Mouse (Mus musculus) MEL (cell line): Measurements from ENCODE around the gene Prdm1. TPM values are rescaled to one million over a fixed set of nuclear protein-coding genes. Genes with fewer than 3 reads are reported as not detected.

ENCODE experiments used
- DNase-seq: peaks from one replicate; pipeline ENCODE4 v3.0.0; 2011; ENCODE audit warnings: low read depth, low spot score
- H3K27ac ChIP-seq: 2 replicates; pipeline ENCODE4 v1.5.1; 2012; ENCODE audit warnings: low read depth, mild to moderate bottlenecking, control low read depth, low read length, moderate library complexity; ENCODE audit not compliant: control insufficient read depth
- H3K27me3 ChIP-seq, 2 experiments: fragments of 150-350 bp in 1 of 2; sonication (generic) in 1 of 2; 2 replicates each; pipeline ENCODE4 v1.6.1; 2012; ENCODE audit warnings: low read length in 2 of 2, mild to moderate bottlenecking in 2 of 2, improper control_type of control experiment in 1 of 2, moderate library complexity in 1 of 2; ENCODE audit not compliant: insufficient read depth in 2 of 2, control insufficient read depth in 1 of 2
- H3K36me3 ChIP-seq, 2 experiments: 2 replicates each; pipeline ENCODE4 v1.6.1; 2012 to 2014; ENCODE audit warnings: low read length in 2 of 2, improper control_type of control experiment in 1 of 2, inconsistent platforms in 1 of 2, mild to moderate bottlenecking in 1 of 2; ENCODE audit not compliant: insufficient read depth in 2 of 2, control insufficient read depth in 1 of 2
- H3K4me1 ChIP-seq, 2 experiments: fragments of 150-350 bp in 1 of 2; sonication (generic) in 1 of 2; 2 replicates each; pipeline ENCODE4 v1.6.1; 2012; ENCODE audit warnings: low read length in 2 of 2, improper control_type of control experiment in 1 of 2, mild to moderate bottlenecking in 1 of 2; ENCODE audit not compliant: insufficient read depth in 2 of 2, control insufficient read depth in 1 of 2
- H3K4me3 ChIP-seq, 2 experiments: fragments of 150-350 bp in 1 of 2; sonication (generic) in 1 of 2; 2 replicates each; pipeline ENCODE4 v1.5.1; 2012; ENCODE audit warnings: low read depth in 2 of 2, low read length in 2 of 2, mild to moderate bottlenecking in 2 of 2, moderate library complexity in 2 of 2, control low read depth in 1 of 2, improper control_type of control experiment in 1 of 2; ENCODE audit not compliant: control insufficient read depth in 1 of 2, insufficient read depth in 1 of 2
- H3K79me2 ChIP-seq: 2 replicates; pipeline ENCODE4 v1.6.1; 2012; ENCODE audit warnings: mild to moderate bottlenecking, low read length, moderate library complexity; ENCODE audit not compliant: control insufficient read depth, poor library complexity, insufficient read depth
- H3K9ac ChIP-seq: 2 replicates; pipeline ENCODE4 v1.6.1; 2012; ENCODE audit warnings: low read depth, mild to moderate bottlenecking, control low read depth, low read length, moderate library complexity; ENCODE audit not compliant: control insufficient read depth, poor library complexity, severe bottlenecking
- H3K9me3 ChIP-seq: fragments of 150-350 bp; sonication (generic); replicated peaks from 2 replicates; pipeline ENCODE4 v1.6.1; 2012; ENCODE audit warnings: mild to moderate bottlenecking, low read length, improper control_type of control experiment, moderate library complexity; ENCODE audit not compliant: insufficient read depth
- BHLHE40 ChIP-seq: IDR thresholded peaks from 2 replicates; pipeline ENCODE4 v1.6.1; 2012; ENCODE audit warnings: low read depth, mild to moderate bottlenecking, inconsistent platforms, low read length, improper control_type of control experiment, borderline replicate concordance
- CTCF ChIP-seq, 3 experiments: IDR thresholded peaks in 2 of 3; conservative IDR thresholded peaks in 1 of 3; 2 replicates each; pipeline ENCODE4 v1.5.1; 2011 to 2012; ENCODE audit warnings: low read length in 3 of 3, low read depth in 2 of 3, mild to moderate bottlenecking in 2 of 3, improper control_type of control experiment in 1 of 3, inconsistent platforms in 1 of 3, mixed read lengths in 1 of 3, moderate library complexity in 1 of 3; ENCODE audit not compliant: control insufficient read depth in 1 of 3, insufficient read depth in 1 of 3, poor library complexity in 1 of 3, severe bottlenecking in 1 of 3
- EP300 ChIP-seq, 2 experiments: IDR thresholded peaks; 2 replicates each; pipeline ENCODE4 v1.6.1; 2011; ENCODE audit warnings: improper control_type of control experiment in 2 of 2, low read length in 2 of 2, low read depth in 1 of 2, mild to moderate bottlenecking in 1 of 2
- MAX ChIP-seq: IDR thresholded peaks from 2 replicates; pipeline ENCODE4 v1.6.1; 2011; ENCODE audit warnings: low read length, improper control_type of control experiment
- MEF2A ChIP-seq: IDR thresholded peaks from 2 replicates; pipeline ENCODE4 v1.6.1; 2014; ENCODE audit warnings: low read depth, mild to moderate bottlenecking, inconsistent platforms, low read length, improper control_type of control experiment; ENCODE audit not compliant: poor library complexity, insufficient replicate concordance, severe bottlenecking; ENCODE audit errors: extremely low read depth
- MXI1 ChIP-seq: IDR thresholded peaks from 2 replicates; pipeline ENCODE4 v1.6.1; 2011; ENCODE audit warnings: mild to moderate bottlenecking, low read depth, low read length, improper control_type of control experiment
- NRF1 ChIP-seq: IDR thresholded peaks from 2 replicates; pipeline ENCODE4 v1.6.1; 2014; ENCODE audit warnings: low read depth, mild to moderate bottlenecking, inconsistent platforms, low read length, improper control_type of control experiment, moderate library complexity; ENCODE audit not compliant: poor library complexity, insufficient read depth, severe bottlenecking
- RCOR1 ChIP-seq: IDR thresholded peaks from 2 replicates; pipeline ENCODE4 v1.6.1; 2012; ENCODE audit warnings: low read depth, mild to moderate bottlenecking, inconsistent platforms, low read length, improper control_type of control experiment
- SMC3 ChIP-seq: IDR thresholded peaks from 2 replicates; pipeline ENCODE4 v1.6.1; 2011; ENCODE audit warnings: low read depth, low read length, improper control_type of control experiment
- TAL1 ChIP-seq: IDR thresholded peaks from 2 replicates; pipeline ENCODE4 v1.6.1; 2012; ENCODE audit warnings: mild to moderate bottlenecking, inconsistent platforms, low read length, moderate library complexity, mixed read lengths
- TBP ChIP-seq: IDR thresholded peaks from 2 replicates; pipeline ENCODE4 v1.8.0; 2011; ENCODE audit warnings: low read depth, low read length, improper control_type of control experiment
- TCF12 ChIP-seq: IDR thresholded peaks from 2 replicates; pipeline ENCODE4 v1.6.1; 2014; ENCODE audit warnings: low read depth, mild to moderate bottlenecking, inconsistent platforms, low read length, improper control_type of control experiment, moderate library complexity
- USF1 ChIP-seq: IDR thresholded peaks from 2 replicates; pipeline ENCODE4 v1.6.1; 2014; ENCODE audit warnings: low read depth, mild to moderate bottlenecking, inconsistent platforms, low read length, improper control_type of control experiment, moderate library complexity
- USF2 ChIP-seq, 2 experiments: IDR thresholded peaks; 2 replicates each; pipeline ENCODE4 v1.6.1; 2011 to 2012; ENCODE audit warnings: improper control_type of control experiment in 2 of 2, low read length in 2 of 2, borderline replicate concordance in 1 of 2, inconsistent platforms in 1 of 2, low read depth in 1 of 2, mild to moderate bottlenecking in 1 of 2; ENCODE audit not compliant: insufficient read depth in 1 of 2
- ZKSCAN1 ChIP-seq: IDR thresholded peaks from 2 replicates; pipeline ENCODE4 v1.6.1; 2012; ENCODE audit warnings: low read depth, mild to moderate bottlenecking, inconsistent platforms, low read length, improper control_type of control experiment, moderate library complexity
- ZMIZ1 ChIP-seq: IDR thresholded peaks from 2 replicates; pipeline ENCODE4 v1.6.1; 2012; ENCODE audit warnings: low read depth, mild to moderate bottlenecking, inconsistent platforms, low read length, improper control_type of control experiment, moderate library complexity
- polyA plus RNA-seq, 2 experiments: library from polyadenylated mRNA; stranded (reverse) in 1 of 2; unstranded in 1 of 2; fragments of >175 nt in 1 of 2; fragments of >200 nt in 1 of 2; gene quantifications; 2 replicates each; pipeline versions ENCODE4 v1.2.1 to v1.2.4; 2012; ENCODE audit warnings: low replicate concordance in 2 of 2, low read depth in 1 of 2; ENCODE audit not compliant: insufficient read length in 2 of 2, insufficient read depth in 1 of 2, missing spikeins in 1 of 2
- total RNA-seq: library from RNA; depleted of rRNA; stranded (reverse); fragments of 300-350 nt; gene quantifications from 2 replicates; pipeline ENCODE4 v1.2.3, GENCODE M21; 2012

Prdm1 gene
- total and polyA plus RNA-seq, 3 experiments = 0.14 TPM; not detected in 2

DNA sequence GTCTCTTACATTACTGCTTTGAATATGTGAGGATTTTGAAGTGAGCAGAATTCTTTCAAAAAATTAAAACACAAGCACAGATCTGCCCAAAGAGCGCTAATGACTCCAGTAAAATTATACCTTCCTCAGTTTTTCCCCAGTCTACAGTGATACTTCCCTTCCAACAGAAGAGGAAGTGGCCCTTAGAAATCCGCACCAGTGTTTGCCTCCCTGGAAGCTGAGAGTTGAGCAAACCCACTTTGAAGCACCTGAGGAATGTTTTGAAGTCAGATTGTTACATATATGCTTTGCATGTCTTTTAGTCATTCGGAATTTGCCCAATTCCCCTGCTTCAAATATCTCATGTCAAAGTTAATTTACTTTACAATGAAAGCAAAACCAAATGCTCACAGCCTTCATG, 17.3 kb downstream of the Prdm1 start:
- no peaks in the 10 kb centered on the region for H3K79me2 ChIP-seq
- peaks cover 0 to 11% of the 10 kb centered on the region in 2 experiments for H3K4me1 ChIP-seq
- no peak overlapping the region for H3K9ac ChIP-seq
- no peaks in the 10 kb centered on the region; a peak in 1 of 4 replicates for H3K27me3 ChIP-seq
- TF ChIP-seq RCOR1 (no peak), TAL1 (no peak)
- DNase-seq = no peak
- peaks cover 0 to 11% of the 10 kb centered on the region in 2 experiments; a peak in 2 of 4 replicates for H3K36me3 ChIP-seq
- no peak overlapping the region for H3K27ac ChIP-seq
- no peaks in the 10 kb centered on the region for H3K9me3 ChIP-seq
- no peak overlapping the region for H3K4me3 ChIP-seq

DNA sequence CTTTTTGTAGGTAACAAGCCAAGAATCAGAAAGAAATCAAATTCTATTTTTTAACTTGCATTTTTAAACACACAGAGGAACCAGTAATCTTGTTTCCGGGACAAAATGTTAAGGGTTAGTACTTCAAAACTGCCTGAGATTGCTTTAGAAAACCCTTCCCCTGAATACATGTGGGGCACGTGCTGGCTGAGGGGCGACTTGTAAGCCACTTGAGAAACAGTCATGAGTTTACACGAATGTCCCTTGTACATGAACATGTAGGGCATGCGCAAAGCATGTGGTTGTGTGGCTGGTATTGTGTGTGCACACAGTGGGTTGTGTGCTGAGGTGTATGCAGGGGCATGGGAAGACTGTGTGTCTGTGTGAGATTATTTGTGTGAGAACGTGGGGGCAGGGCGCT, 19.7 kb downstream of the Prdm1 start:
- peaks cover 0 to 11% of the 10 kb centered on the region in 2 experiments for H3K4me1 ChIP-seq
- H3K9ac ChIP-seq = no peak overlapping the region
- no peak for TF ChIP-seq MXI1
- no peak for TF ChIP-seq TBP
- no peak for TF ChIP-seq CTCF (IDR thresholded peaks at IDR 0.05 in 2 of 3, conservative IDR thresholded peaks at IDR 0.05 in 1 of 3; ENCODE audit: control insufficient read depth in 1 of 3, insufficient read depth in 1 of 3, low read depth in 2 of 3, low read length in 3 of 3, poor library complexity in 1 of 3, severe bottlenecking in 1 of 3)
- no peak for TF ChIP-seq ZMIZ1
- TF ChIP-seq NRF1 = no peak
- TF ChIP-seq SMC3 = no peak
- no peak for TF ChIP-seq TCF12
- TF ChIP-seq USF1 = no peak
- TF ChIP-seq MAX = no peak
- no peak for TF ChIP-seq EP300 (IDR thresholded peaks at IDR 0.05; ENCODE audit: low read depth in 1 of 2, low read length in 2 of 2)
- TF ChIP-seq ZKSCAN1 = no peak
- TF ChIP-seq MEF2A = no peak
- no peak for TF ChIP-seq USF2 (IDR thresholded peaks at IDR 0.05; ENCODE audit: borderline replicate concordance in 1 of 2, insufficient read depth in 1 of 2, low read depth in 1 of 2, low read length in 2 of 2)
- no peak for TF ChIP-seq BHLHE40
- TF ChIP-seq, all 39 proteins: peak for 0
- DNase-seq = no peak
- peaks cover 0 to 11% of the 10 kb centered on the region in 2 experiments; a peak in 2 of 4 replicates for H3K36me3 ChIP-seq
- H3K9me3 ChIP-seq = no peaks in the 10 kb centered on the region
- H3K27me3 ChIP-seq = no peaks in the 10 kb centered on the region; a peak in 1 of 4 replicates
- no peak overlapping the region for H3K4me3 ChIP-seq
- no peak overlapping the region for H3K27ac ChIP-seq
- no peaks in the 10 kb centered on the region for H3K79me2 ChIP-seq
